Mouse (Mus musculus): ENCODE data around the gene Col12a1. TPM values are rescaled to one million over a fixed set of nuclear protein-coding genes. Genes with fewer than 3 reads are reported as not detected.
"Not testable (repeated sequence)": the region's sequence is repeated elsewhere in the genome, so short reads cannot be mapped to it uniquely, and the experiment has no call there.

The Col12a1 gene
- total RNA-seq, 2 experiments from 2014 or later = 5.2 to 6.0 TPM

DNA sequence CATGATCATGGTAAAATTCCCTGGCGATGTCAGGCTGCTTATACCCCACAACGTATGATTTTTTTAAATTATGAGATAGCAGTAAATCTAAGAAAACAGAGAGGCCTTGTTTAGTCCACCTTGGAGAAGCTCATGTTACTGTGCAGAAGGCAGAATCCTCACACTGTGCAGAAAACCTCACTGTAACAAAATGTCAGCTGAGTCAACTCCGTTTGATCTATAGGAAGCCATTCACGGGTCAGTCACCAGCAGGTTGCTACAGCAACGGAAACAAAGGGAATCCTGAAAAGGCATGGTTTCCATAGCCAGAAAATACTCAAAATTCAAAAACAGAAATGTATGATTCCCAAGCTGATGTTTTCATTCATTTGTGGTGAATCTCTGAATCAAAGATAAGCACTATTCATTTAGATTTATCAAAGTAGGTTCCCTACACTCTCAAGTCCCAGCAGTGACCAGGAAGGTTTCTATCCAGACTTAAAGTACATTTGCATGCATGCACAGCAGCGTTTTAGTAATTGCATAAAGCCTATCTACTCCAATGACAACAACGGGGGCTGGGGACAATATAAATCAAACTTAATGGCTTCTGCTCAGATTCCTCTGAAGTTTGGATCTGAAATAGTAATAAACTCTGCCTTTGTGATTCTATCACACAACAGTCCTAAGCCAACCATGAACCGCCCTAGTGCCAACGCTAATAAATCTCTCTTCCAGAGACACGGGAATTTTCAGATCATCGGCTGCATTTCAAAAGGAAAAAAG, 28.7 kb downstream of the Col12a1 start:
- no peak for DNase-seq (ENCODE audit: low spot score in 2 of 2)

DNA sequence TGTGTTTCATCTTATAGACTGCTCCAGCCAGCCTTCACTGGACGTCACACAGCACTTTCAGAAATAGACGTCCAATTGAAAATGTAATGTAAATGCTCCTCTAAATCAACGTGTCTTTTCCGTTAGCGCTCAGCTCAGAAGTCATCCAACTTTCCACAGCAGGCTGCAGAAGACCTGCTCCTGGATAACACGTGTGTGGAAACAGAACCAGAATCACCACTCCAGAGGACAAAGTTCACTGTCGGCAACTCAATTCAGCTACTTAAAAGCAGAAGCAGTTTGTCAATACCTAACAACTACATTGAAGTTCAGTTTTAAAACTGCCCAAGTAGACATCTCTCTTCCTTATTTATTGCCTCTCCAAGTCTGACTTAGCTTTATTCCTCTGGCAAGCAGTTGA, 29.3 kb downstream of the Col12a1 start:
- no peak for DNase-seq (ENCODE audit: low spot score in 2 of 2)

DNA sequence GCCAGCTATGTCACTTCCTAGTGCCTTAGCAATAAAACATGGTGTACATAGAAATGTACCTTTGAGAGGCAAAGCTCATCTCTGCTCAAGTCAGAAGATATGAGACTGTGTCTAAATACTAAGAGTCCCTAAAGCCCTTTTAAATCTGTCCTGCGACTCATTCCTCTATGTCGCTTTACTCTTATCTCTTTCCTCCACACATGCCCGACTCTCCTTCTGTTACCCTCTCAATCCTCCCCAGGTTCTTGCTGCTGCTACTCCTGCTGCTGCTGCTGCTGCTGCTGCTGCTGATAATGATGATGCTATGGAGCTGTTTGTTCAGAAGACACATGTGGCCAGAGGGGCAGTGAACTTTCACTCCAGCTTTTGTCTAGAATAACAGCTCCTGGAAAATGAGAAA, 31.4 kb downstream of the Col12a1 start:
- no peak for DNase-seq (ENCODE audit: low spot score in 2 of 2)

GRCm38 (mm10) chr9:79686049-79686448, 32.6 kb downstream of the Col12a1 start:
- DNase-seq (ENCODE audit: low spot score in 2 of 2) = no peak

GRCm38 (mm10) chr9:79680453-79681240, 38.0 kb downstream of the Col12a1 start:
- no peak for DNase-seq (ENCODE audit: low spot score in 2 of 2)

DNA sequence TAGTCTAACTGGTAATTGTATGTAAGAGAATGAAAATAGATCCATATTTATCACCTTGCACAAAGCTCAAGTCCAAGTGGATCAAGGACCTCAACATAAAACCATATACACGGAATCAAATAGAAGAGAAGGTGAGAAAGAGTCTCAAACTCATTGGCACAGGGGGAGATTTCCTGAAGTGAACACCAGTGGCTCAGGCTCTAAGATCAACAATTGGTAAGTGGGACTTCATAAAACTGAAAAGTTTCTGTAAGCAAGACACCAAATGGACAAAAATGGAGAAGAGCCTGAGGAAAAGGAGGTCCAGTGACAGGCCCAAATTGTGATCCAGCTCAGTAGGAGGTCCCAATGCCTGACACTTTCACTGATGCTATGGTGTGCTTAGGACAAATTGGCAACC, 49.8 kb downstream of the Col12a1 start:
- not testable (repeated sequence) for DNase-seq (ENCODE audit: low spot score in 2 of 2)

DNA sequence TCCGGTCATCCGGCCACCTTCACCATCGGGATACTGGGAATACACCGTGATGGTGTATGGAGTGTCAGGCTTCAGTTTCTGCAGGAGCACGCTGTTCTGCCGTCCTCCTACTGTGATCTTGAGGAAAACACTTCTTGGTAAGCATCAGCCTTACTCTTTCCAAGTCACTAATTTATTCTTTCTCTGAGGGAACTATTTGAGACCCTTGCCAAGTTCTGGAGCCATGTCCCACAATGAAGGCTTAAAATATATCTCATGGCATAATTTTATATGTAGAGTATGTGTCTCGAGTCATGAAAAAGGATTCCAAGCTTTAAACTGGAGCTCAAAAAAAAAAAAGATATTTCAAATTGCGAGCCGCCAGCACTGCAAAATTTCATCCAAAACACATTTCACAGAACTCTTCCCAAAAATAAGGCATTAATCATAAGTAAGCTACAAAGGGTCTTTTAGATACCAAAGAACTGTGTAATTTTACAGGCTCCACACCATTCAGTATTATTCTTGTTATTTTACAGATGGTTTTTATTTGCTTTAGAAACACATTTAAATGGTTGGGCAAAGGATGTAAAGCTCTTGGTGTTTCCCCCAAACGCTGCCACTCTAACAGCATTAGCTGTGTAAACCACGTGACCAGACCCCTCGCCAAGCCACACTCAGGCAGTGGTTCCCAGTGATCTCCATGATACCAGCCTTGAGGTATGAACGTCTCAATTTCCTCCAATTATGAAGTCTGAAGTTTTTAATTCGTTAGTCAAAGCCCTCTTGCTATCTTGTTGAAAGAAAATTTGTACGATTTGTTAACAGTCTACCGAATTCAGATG, 65.1 kb downstream of the Col12a1 start:
- no peak for DNase-seq (ENCODE audit: low spot score in 2 of 2)

DNA sequence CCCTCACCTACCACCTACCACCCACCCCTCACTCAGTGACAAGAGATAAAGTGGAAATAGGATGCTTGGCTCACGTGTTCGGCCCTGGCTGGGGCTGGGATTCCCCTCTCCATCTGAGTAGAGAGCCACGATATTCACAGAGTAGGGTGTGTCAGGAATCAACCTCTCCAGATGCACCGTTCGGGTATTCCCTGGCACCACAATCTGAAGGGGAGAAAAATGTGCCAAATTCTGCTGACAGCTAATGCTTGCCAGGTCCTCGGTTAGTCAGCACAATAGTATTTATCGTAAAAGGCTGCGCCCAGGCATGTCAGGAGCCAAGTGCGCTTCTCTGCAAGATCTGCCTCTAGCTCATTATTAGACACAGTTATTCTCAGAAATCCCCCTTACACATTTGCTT, 70.0 kb downstream of the Col12a1 start:
- DNase-seq (ENCODE audit: low spot score in 2 of 2) = peak in 1 of 2 experiments; percentile 15

DNA sequence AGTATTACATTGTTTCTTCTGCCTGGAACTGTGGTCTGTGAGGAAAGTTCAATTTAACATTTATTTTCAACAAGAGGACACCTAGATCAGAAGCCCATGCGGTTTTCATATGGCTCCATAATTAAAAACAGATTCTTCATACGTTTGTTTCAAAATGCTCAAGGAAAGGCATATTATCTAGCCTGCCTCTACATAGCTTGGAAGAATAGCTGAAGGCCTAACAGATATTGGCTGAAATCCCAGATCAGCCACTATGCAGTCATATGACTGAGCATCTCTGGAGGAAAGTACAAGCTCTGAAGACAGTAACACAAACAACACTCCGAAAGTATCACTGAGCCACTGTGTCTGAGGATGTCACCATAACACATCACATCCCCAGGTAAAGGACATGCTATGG, 72.9 kb downstream of the Col12a1 start:
- no peak for DNase-seq (ENCODE audit: low spot score in 2 of 2)

- DNase-seq (ENCODE audit: low spot score in 2 of 2) = no peak
Observed at GRCm38 (mm10) chr9:79639430-79640090, 79.1 kb downstream of the Col12a1 start.

DNA sequence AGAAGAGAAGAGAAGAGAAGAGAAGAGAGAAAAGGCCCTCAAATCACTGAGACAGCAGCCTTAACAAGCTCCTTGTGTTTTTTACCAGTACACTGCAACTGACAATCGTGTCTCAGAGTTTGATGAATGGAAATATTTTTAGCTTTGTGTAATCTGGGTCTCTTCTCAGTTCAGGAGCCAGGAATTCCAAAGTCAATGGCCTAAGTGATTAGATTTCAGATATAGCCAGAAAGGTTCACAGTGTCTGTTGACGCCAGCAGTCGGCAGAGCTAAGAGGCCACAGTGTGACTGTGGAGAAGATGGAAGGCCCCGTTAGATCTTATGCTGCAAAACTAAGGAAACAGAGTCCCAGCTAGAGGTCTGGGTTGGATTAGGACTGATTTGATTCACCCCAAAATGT, 80.8 kb downstream of the Col12a1 start:
- no peak for DNase-seq (ENCODE audit: low spot score in 2 of 2)

DNA sequence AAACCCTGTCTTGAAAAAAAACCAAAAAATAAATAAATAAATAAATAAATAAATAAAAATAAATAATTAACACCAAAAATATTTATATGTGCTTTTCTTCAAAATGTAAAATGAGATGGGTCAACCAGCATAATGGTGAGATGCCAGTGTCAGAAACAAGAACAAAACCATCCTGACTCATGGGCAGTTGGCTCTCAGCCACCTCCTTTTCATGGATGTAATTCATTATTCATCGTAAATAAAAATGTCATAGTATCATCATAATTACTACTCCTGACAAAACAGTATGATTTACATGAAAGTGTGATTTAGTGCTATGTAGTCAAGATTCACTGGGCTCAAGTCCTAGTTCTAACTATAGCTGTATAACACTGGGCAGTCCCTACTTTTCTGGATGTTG, 84.6 kb downstream of the Col12a1 start:
- no peak for DNase-seq (ENCODE audit: low spot score in 2 of 2)

GRCm38 (mm10) chr9:79631186-79631585, 87.4 kb downstream of the Col12a1 start:
- no peak for DNase-seq (ENCODE audit: low spot score in 2 of 2)

DNA sequence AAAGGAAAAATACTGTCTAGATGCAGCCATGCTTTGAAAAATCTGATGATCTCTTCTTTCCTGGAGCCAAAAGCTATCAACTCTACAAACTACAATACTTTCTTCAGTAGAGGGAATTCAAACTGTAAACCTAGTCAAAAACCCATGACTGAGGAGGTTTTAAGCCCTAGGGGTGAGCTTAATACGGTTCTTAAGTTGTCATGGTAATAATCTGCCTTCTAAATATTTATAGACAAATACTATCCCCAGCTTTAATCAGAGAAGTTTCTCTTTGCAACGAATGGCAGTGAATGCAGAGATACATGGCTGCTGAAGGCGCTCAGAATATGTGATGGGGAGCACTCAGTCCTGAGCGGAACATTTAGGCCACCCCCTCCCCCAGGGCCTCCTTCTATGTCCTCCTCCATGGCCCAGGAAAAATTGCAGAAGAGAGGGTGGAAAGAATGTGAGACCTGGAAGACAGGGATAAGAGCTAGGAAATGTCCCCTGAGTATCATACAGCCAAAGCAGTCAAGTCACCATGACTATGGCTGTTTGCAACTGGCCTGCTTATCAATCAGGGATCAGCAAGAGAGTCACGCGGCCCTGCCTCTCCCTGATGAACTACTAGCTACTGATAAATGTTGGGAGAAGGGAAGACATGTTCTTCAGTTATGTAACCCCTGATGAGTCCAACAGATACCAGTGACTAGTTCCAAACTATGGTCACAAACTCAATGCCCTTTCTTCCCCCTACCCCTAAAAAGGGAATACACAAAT, 99.6 kb downstream of the Col12a1 start:
- no peak for DNase-seq (ENCODE audit: low spot score in 2 of 2)

DNA sequence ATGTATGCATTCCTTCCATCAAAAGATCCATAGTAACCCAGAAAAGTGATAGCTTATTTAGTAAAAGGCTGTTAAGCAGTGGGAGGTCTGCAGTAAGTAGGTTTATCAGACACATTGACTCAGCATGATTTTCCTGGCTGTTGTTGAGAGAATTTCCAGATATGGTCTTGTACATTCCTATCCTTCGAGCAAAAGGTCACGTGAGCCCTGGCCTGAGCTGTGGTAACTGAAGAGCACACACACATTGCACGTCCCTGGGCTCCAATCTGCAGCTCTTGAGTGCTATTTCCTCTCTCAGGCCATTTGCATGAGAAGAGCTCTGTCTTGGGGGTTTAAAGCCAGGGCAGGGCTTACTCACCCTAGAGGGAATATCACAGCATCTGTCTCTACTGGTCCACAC, 101.3 kb downstream of the Col12a1 start:
- no peak for DNase-seq (ENCODE audit: low spot score in 2 of 2)

DNA sequence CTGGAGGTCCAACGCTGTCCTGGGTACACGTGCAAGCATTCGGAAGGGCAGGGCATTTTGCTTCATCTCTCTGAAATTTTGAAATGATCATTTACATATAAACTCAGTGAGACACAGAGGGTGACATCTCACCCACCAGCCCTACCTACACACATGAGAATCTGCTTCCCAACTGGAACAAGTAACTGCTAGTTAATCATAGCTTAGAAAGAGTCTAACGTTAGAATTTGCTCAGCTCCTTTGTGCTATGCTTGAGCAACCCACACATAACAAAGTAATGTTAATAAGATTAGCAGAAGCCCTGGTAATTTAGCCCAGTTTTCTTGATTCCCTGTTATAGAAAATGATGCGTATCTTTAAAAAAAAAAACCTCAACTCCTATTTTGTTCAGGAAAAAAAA, 102.6 kb downstream of the Col12a1 start:
- no peak for DNase-seq (ENCODE audit: low spot score in 2 of 2)

GRCm38 (mm10) chr9:79610286-79610685, 108.3 kb downstream of the Col12a1 start:
- no peak for DNase-seq (ENCODE audit: low spot score in 2 of 2)

DNA sequence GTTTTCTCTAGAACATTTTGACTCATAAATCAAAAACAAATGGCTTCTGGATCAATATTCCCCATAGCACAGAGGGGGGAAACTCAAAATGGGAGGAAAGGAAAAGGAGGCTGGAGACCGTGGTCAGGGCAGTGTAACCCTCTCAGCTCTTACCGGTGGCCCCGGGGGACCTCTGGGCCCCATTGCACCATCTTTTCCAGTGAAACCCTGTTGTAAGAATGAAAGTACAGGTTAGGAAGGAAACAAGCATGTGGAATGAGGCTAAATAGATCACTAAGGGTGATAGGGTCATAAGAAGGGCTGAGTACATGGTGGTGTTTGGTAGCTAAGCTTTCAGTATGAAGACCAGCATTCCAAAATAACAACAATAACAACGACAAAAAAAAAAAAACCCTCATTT, 109.0 kb downstream of the Col12a1 start:
- DNase-seq (ENCODE audit: low spot score in 2 of 2) = no peak

DNA sequence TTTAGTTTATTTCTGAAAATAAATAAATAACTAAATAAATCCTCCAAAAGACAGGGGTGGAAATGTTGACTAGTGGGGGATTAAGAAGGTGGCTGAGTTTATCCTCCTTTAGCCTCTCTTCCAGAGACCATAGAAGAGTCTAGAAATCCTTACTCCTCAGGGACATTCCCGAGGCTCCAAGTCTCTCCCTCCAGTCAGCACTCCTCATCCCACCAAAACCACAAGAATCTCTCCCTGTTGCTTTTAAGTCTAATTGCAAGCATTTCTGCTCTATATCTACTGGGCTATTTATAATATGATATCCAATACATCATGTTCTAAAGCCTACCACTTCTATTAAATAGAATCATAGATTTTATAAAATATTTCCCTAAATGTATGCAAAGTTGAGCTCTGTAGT, 109.8 kb downstream of the Col12a1 start:
- DNase-seq (ENCODE audit: low spot score in 2 of 2) = no peak

GRCm38 (mm10) chr9:79608062-79608531, 110.5 kb downstream of the Col12a1 start:
- no peak for DNase-seq (ENCODE audit: low spot score in 2 of 2)

Measured in layer of hippocampus, adult 18-20 months (tissue).